Mouse (Mus musculus) limb, embryonic 14.5 days (tissue): ENCODE data around the gene Oas1f. TPM values are rescaled to one million over a fixed set of nuclear protein-coding genes. Genes with fewer than 3 reads are reported as not detected.
"Not testable (repeated sequence)": the region's sequence is repeated elsewhere in the genome, so short reads cannot be mapped to it uniquely, and the experiment has no call there.

Source experiments
- ATAC-seq: fragments of 200-750 bp; cut with Nextera tagmentation; 2 replicates; pipeline ENCODE4 v1.8.0; 2017; ENCODE audit warnings: low read depth, moderate number of reproducible peaks, moderate TSS enrichment; ENCODE audit not compliant: low FRiP score
- DNase-seq: peaks from one replicate; pipeline ENCODE4 v3.0.0-alpha.2; 2015; ENCODE audit warnings: low spot score
- H3K27ac ChIP-seq: fragments of 300-500 bp; sonication (generic); replicated peaks from 2 replicates; pipeline ENCODE4 v1.5.1; 2014; ENCODE audit warnings: low read depth, mild to moderate bottlenecking, low read length, moderate library complexity, mixed read lengths
- H3K27me3 ChIP-seq: fragments of 300-500 bp; sonication (generic); 2 replicates; pipeline ENCODE4 v1.6.1; 2014; ENCODE audit warnings: low read length, mixed read lengths; ENCODE audit not compliant: control insufficient read depth, insufficient read depth
- H3K36me3 ChIP-seq: fragments of 300-500 bp; sonication (generic); 2 replicates; pipeline ENCODE4 v1.6.1; 2014; ENCODE audit warnings: mild to moderate bottlenecking, low read length, moderate library complexity, mixed read lengths; ENCODE audit not compliant: control insufficient read depth, insufficient read depth
- H3K4me1 ChIP-seq: fragments of 300-500 bp; sonication (generic); 2 replicates; pipeline ENCODE4 v1.6.1; 2014; ENCODE audit warnings: antibody characterized with exemption, low read length, mixed read lengths; ENCODE audit not compliant: control insufficient read depth, insufficient read depth
- H3K4me2 ChIP-seq: fragments of 300-500 bp; sonication (generic); replicated peaks from 2 replicates; pipeline ENCODE4 v1.6.1; 2014; ENCODE audit warnings: low read depth, mild to moderate bottlenecking, low read length, moderate library complexity; ENCODE audit not compliant: severe bottlenecking
- H3K4me3 ChIP-seq: fragments of 300-500 bp; sonication (generic); replicated peaks from 2 replicates; pipeline ENCODE4 v1.5.1; 2014; ENCODE audit warnings: low read length
- H3K9ac ChIP-seq: fragments of 300-500 bp; sonication (generic); 2 replicates; pipeline ENCODE4 v1.6.1; 2014; ENCODE audit warnings: mild to moderate bottlenecking, low read depth, low read length, moderate library complexity; ENCODE audit not compliant: severe bottlenecking
- H3K9me3 ChIP-seq: fragments of 300-500 bp; sonication (generic); 2 replicates; pipeline ENCODE4 v1.6.1; 2016; ENCODE audit warnings: low read length; ENCODE audit not compliant: control insufficient read depth
- POLR2A ChIP-seq: fragments of 200-500 bp; IDR thresholded peaks from 2 replicates; pipeline ENCODE4 v1.8.0; 2012; ENCODE audit warnings: inconsistent platforms, mild to moderate bottlenecking, moderate library complexity, borderline replicate concordance; ENCODE audit not compliant: insufficient read depth, insufficient read length; ENCODE audit errors: extremely low read depth
- WGBS: fragments of 180-500 bp; shearing (Covaris S2); extraction: QIAGEN DNeasy Blood & Tissue Kit; methylation state at CpG from one replicate; pipeline ENCODE4 v1.1.7; 2014; 5-methylcytosine and 5-hydroxymethylcytosine counted together
- polyA plus RNA-seq, 2 experiments: library from polyadenylated mRNA; depleted of rRNA in 1 of 2; stranded (reverse) in 1 of 2; unstranded in 1 of 2; fragments of >200 nt; fragmentation: Nextera tagmentation in 1 of 2; extraction: Ambion mirVana in 1 of 2; gene quantifications; 2 replicates each; pipeline versions ENCODE4 v1.2.1 to v1.2.3; 2012 to 2014

Oas1f gene
- polyA plus RNA-seq, 2 experiments, result not detected

GRCm38 (mm10) chr5:120892243-120892660 is 45.1 kb downstream of the Oas1f start:
- Histone ChIP-seq H3K9me3 (no peaks in the 10 kb centered on the region), H3K27me3 (no peaks in the 10 kb centered on the region), H3K9ac (no peak overlapping the region), H3K4me3 (no peak overlapping the region), H3K4me2 (no peak overlapping the region), H3K36me3 (no peaks in the 10 kb centered on the region), H3K27ac (no peak overlapping the region), H3K4me1 (no peaks in the 10 kb centered on the region)
- 15% methylated on average over 2 of the region's 2 CpGs for WGBS
- TF ChIP-seq POLR2A, result no peak
- ATAC-seq (no peak), DNase-seq (no peak)

GRCm38 (mm10) chr5:120893866-120894265 is 46.7 kb downstream of the Oas1f start:
- not testable (repeated sequence) for H3K4me1 ChIP-seq, H3K36me3 ChIP-seq, H3K27ac ChIP-seq, H3K9me3 ChIP-seq, H3K4me2 ChIP-seq, ATAC-seq, H3K4me3 ChIP-seq, DNase-seq, H3K9ac ChIP-seq, H3K27me3 ChIP-seq
- WGBS, result 90% methylated on average over 4 of the region's 4 CpGs

- H3K27me3 ChIP-seq, DNase-seq, H3K27ac ChIP-seq, H3K4me1 ChIP-seq, H3K4me3 ChIP-seq, H3K4me2 ChIP-seq, ATAC-seq, H3K36me3 ChIP-seq, H3K9ac ChIP-seq, H3K9me3 ChIP-seq: not testable (repeated sequence)
- 76% methylated on average over 2 of the region's 2 CpGs for whole genome bisulfite sequencing
Measured at GRCm38 (mm10) chr5:120894692-120895091, 47.5 kb downstream of the Oas1f start.

- no peak overlapping the region for H3K9ac ChIP-seq
- no peaks in the 10 kb centered on the region for H3K36me3 ChIP-seq
- H3K27ac ChIP-seq, result no peak overlapping the region
- ATAC-seq (no peak), DNase-seq (no peak)
- WGBS, result 86% methylated on average over 11 of the region's 11 CpGs
- no peak overlapping the region for H3K4me3 ChIP-seq
- no peaks in the 10 kb centered on the region for H3K4me1 ChIP-seq
- no peaks in the 10 kb centered on the region for H3K9me3 ChIP-seq
- H3K4me2 ChIP-seq, result no peak overlapping the region
- no peak for TF ChIP-seq POLR2A
- no peaks in the 10 kb centered on the region for H3K27me3 ChIP-seq
Measured at GRCm38 (mm10) chr5:120895231-120895900, 48.2 kb downstream of the Oas1f start.

GRCm38 (mm10) chr5:120898307-120898706 is 51.1 kb downstream of the Oas1f start:
- no peak overlapping the region for H3K4me2 ChIP-seq
- H3K4me1 ChIP-seq, result no peaks in the 10 kb centered on the region
- no peak overlapping the region for H3K4me3 ChIP-seq
- no peaks in the 10 kb centered on the region for H3K27me3 ChIP-seq
- no peaks in the 10 kb centered on the region for H3K36me3 ChIP-seq
- no peak for ATAC-seq
- H3K9ac ChIP-seq, result no peak overlapping the region
- DNase-seq, result no peak
- WGBS, result 89% methylated on average over 6 of the region's 6 CpGs
- TF ChIP-seq POLR2A, result no peak
- H3K27ac ChIP-seq, result no peak overlapping the region
- H3K9me3 ChIP-seq, result no peaks in the 10 kb centered on the region

GRCm38 (mm10) chr5:120898726-120899125 is 51.6 kb downstream of the Oas1f start:
- Histone ChIP-seq H3K9ac (no peak overlapping the region), H3K4me1 (no peaks in the 10 kb centered on the region), H3K27me3 (no peaks in the 10 kb centered on the region), H3K4me3 (no peak overlapping the region), H3K27ac (no peak overlapping the region), H3K4me2 (no peak overlapping the region), H3K36me3 (no peaks in the 10 kb centered on the region), H3K9me3 (no peaks in the 10 kb centered on the region)
- ATAC-seq (no peak), DNase-seq (no peak)
- no peak for TF ChIP-seq POLR2A
